Mouse (Mus musculus) ES-CJ7 (cell line): ENCODE measurements around the gene Rab9b.
A peak's percentile ranks its signal among the peaks of the same experiment; 100 is the strongest.

Experiments
- DNase-seq: peaks from one replicate; pipeline ENCODE4 v3.0.0; 2011; ENCODE audit warnings: low read depth, low spot score

Gene Rab9b

GRCm38 (mm10) chrX:136868061-136869040, at the start of gene Rab9b:
Gene Rab9b (minus strand): TSS chrX:136868755.
- peak; percentile 41 for DNase-seq

- no peak for DNase-seq
Observed at GRCm38 (mm10) chrX:136904369-136904768, 35.8 kb upstream of the Rab9b start.

GRCm38 (mm10) chrX:136895757-136896156, 27.2 kb upstream of the Rab9b start:
- peak; percentile 39 for DNase-seq

DNA sequence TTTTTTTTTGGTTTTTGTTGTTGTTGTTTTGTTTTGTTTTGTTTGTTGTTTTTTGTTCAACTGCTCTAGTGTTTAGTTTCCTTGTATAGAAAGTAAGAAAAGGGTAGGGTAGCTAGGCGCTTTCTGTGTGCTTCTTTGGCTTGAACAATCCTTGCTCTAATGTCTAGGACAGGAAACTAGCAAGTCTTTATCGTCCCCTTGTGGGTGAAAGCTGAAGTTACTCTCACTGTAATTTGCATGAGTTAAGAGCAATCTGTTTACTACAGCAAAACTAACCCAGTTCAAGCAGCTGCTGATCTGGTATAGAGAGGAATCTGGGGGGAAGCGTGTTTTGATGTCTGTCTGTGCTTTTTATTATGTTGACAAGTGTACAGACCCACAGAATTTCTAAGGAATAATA, 18.3 kb downstream of the Rab9b start:
- peak; percentile 49 for DNase-seq

- no peak for DNase-seq
Observed at GRCm38 (mm10) chrX:136828610-136829009, 39.9 kb downstream of the Rab9b start.

GRCm38 (mm10) chrX:136825016-136825415, 43.5 kb downstream of the Rab9b start:
- no peak for DNase-seq

DNA sequence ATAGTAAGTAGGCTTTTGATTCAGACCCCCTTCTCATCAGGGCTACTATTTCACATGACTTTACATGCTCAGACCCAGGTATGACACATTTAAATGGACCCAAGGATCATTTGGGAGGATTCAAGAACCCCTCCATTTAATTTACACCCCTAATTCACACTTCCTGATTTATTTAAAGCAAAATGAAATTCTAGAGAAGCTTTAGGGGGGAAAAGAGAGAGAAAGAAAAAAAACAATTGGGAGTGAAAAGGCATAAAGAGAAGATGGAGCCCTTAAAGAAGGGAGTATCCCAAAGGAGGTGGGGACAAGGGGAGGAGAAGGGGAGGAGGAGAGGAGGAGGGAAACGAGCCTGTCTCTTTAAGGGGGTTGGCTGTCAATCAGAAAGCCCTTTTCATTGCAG, 46.2 kb downstream of the Rab9b start, which contains the start of gene Plp1:
Gene Plp1 (plus strand): TSS at position 301 of the 400 bp plus-strand sequence.
- no peak for DNase-seq

DNA sequence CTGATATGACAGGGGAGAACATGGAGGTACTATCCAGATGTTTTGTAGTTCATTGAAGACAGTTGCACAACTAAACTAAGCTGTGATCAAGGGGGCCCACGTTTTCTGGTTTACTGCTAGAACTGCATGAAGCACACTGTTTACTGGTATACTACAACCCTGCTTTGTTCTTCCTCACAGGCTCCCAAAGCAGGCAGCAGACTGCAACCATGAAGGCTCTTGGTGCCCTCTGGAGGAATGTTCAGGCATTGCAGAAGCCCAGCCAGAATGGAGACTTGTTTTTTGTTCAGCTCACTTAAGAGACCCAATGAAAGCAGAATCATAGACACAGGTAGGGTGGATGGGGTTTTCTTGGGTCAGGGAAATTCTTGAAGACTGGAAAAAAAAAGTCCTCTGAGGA, 48.3 kb downstream of the Rab9b start:
- peak; percentile 51 for DNase-seq

DNA sequence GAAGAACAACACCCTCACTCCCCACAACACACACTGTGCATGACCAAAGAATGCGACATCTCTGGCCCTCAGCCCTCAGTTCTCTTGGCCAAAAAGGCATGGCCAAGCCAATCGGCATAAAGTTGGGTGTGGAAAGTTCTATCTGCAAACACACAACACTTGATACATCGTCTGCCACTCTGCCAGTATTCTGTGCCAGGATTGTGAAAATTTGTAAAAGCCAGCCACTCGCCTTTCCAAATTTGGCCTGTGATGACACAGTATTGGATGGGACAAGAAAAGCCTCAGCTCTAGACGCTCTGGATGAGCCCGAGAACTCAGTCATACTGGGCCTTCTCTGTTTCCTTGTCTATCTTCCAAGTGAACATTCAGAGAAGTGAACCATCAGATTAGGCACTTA, 48.8 kb downstream of the Rab9b start:
- no peak for DNase-seq
